Mouse (Mus musculus) stomach, adult 2 months (tissue): Measurements from ENCODE around the gene Gm20736. TPM values are rescaled to one million over a fixed set of nuclear protein-coding genes. Genes with fewer than 3 reads are reported as not detected.

Experiments used
- polyA plus RNA-seq: library from polyadenylated mRNA; depleted of rRNA; stranded (reverse); fragments of >200 nt; gene quantifications from 2 replicates; pipeline ENCODE4 v1.2.3, GENCODE M21; 2012; rRNA removed

Gm20736 gene
- not detected in 2 replicates for polyA plus RNA-seq

DNA sequence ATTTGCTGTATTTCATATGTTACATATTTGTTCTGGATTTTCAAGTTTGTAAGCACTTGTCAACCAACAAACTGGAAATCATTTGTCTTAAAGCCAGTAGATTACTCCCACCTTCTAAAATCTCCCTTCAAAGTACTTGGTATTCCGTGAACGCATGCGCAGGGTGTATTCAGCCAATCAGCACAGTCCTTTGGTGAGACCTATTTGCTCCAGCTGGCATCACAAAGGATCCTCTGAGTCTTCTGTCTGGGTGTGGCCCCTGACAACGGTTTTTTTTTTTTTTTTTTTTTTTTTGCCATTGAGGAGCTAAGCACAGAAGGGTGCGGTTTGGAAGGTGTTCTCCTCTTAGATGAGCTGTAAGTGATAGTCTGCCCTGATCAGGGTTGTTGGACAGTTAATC, at the start of gene Gm20736:
TSS of gene Gm20736 (plus strand) at position 301 of the 400 bp plus-strand sequence.

Other genes starting within 250 kb of the Gm20736 start
- gene Gm20924, start 170.2 kb upstream of the Gm20736 start, polyA plus RNA-seq: not detected in 2 replicates